Mouse (Mus musculus) forebrain, embryonic 16.5 days (tissue): ENCODE measurements around the gene Epha7. TPM values are rescaled to one million over a fixed set of nuclear protein-coding genes. Genes with fewer than 3 reads are reported as not detected.

ENCODE experiments used
- ATAC-seq: fragments of 200-750 bp; cut with Nextera tagmentation; 2 replicates; pipeline ENCODE4 v1.8.0; 2017; ENCODE audit warnings: mild to moderate bottlenecking, moderate library complexity
- H3K27ac ChIP-seq: fragments of 300-500 bp; sonication (generic); 2 replicates; pipeline ENCODE4 v1.5.1; 2014; ENCODE audit warnings: low read length, control low read depth
- H3K27me3 ChIP-seq: fragments of 300-500 bp; sonication (generic); replicated peaks from 2 replicates; pipeline ENCODE4 v1.6.1; 2014; ENCODE audit warnings: low read length; ENCODE audit not compliant: control insufficient read depth, insufficient read depth
- H3K36me3 ChIP-seq: fragments of 300-500 bp; sonication (generic); 2 replicates; pipeline ENCODE4 v1.6.1; 2014; ENCODE audit not compliant: control insufficient read depth, insufficient read depth
- H3K4me1 ChIP-seq: fragments of 300-500 bp; sonication (generic); replicated peaks from 2 replicates; pipeline ENCODE4 v1.6.1; 2014; ENCODE audit warnings: low read length; ENCODE audit not compliant: control insufficient read depth, insufficient read depth
- H3K4me2 ChIP-seq: fragments of 300-500 bp; sonication (generic); 2 replicates; pipeline ENCODE4 v1.6.1; 2014; ENCODE audit warnings: mild to moderate bottlenecking, low read length, control low read depth
- H3K4me3 ChIP-seq: fragments of 300-500 bp; sonication (generic); replicated peaks from 2 replicates; pipeline ENCODE4 v1.5.1; 2014; ENCODE audit warnings: mild to moderate bottlenecking, low read length, control low read depth
- H3K9ac ChIP-seq: fragments of 300-500 bp; sonication (generic); replicated peaks from 2 replicates; pipeline ENCODE4 v1.6.1; 2014; ENCODE audit warnings: low read depth, low read length, control low read depth
- H3K9me3 ChIP-seq: fragments of 300-500 bp; sonication (generic); 2 replicates; pipeline ENCODE4 v1.6.1; 2016; ENCODE audit warnings: low read length; ENCODE audit not compliant: control insufficient read depth
- WGBS: fragments of 180-500 bp; shearing (Covaris S2); extraction: QIAGEN DNeasy Blood & Tissue Kit; methylation state at CpG from one replicate; pipeline ENCODE4 v1.1.7; 2014; 5-methylcytosine and 5-hydroxymethylcytosine counted together
- polyA plus RNA-seq: library from polyadenylated mRNA; unstranded; fragments of >200 nt; fragmentation: Nextera tagmentation; extraction: Ambion mirVana; gene quantifications from 2 replicates; pipeline ENCODE4 v1.2.1, GENCODE M21; 2015

The Epha7 gene
- polyA plus RNA-seq, 1 experiment from 2014 or later = 69.8 TPM

DNA sequence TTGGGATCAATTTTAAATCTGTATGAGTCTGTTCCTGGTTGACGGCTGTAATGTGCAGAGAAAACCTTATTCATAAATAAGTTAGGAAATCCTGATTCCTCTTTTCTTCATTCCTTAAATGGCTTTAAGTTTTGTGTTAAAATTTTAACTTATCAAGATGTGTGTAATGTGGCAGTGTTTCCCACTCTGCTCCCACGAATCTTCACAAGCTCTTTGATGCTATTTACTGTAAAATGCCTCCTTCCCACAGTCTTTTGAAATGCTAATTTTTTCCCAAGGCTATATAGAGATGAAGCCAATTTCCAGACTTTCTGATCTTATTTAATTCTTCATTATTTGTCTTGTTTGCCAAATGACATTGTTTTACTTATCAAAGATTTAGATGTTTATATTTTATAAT is 100.7 kb downstream of the Epha7 start:
- no peaks in the 10 kb centered on the region for H3K9me3 ChIP-seq
- H3K27me3 ChIP-seq = no peaks in the 10 kb centered on the region
- 0 out of 2 replicates have a peak, but pooled peaks cover 3% of the 10 kb centered on the region for H3K4me1 ChIP-seq
- H3K4me3 ChIP-seq = no peak overlapping the region
- H3K36me3 ChIP-seq = no peaks in the 10 kb centered on the region
- no peak overlapping the region for H3K27ac ChIP-seq
- H3K4me2 ChIP-seq = no peak overlapping the region
- WGBS = 24% methylated on average over 2 of the region's 2 CpGs
- no peak overlapping the region for H3K9ac ChIP-seq
- no peak for ATAC-seq

GRCm38 (mm10) chr4:28920645-28921044 is 107.7 kb downstream of the Epha7 start:
- no peak for ATAC-seq
- H3K36me3 ChIP-seq = no peaks in the 10 kb centered on the region
- no peak overlapping the region for H3K4me2 ChIP-seq
- H3K9me3 ChIP-seq = no peaks in the 10 kb centered on the region
- H3K27ac ChIP-seq = no peak overlapping the region
- no peaks in the 10 kb centered on the region for H3K4me1 ChIP-seq
- H3K27me3 ChIP-seq = no peaks in the 10 kb centered on the region
- H3K9ac ChIP-seq = no peak overlapping the region
- no peak overlapping the region for H3K4me3 ChIP-seq
- 90% methylated on average over 6 of the region's 6 CpGs for WGBS

GRCm38 (mm10) chr4:28926072-28926471 is 113.1 kb downstream of the Epha7 start:
- H3K27me3 ChIP-seq = no peaks in the 10 kb centered on the region
- H3K27ac ChIP-seq = no peak overlapping the region
- no peaks in the 10 kb centered on the region for H3K36me3 ChIP-seq
- ATAC-seq = no peak
- H3K4me1 ChIP-seq = no peaks in the 10 kb centered on the region
- WGBS = 90% methylated on average over 4 of the region's 4 CpGs
- H3K9me3 ChIP-seq = no peaks in the 10 kb centered on the region
- H3K9ac ChIP-seq = no peak overlapping the region
- H3K4me2 ChIP-seq = no peak overlapping the region
- no peak overlapping the region for H3K4me3 ChIP-seq

GRCm38 (mm10) chr4:28933431-28933830 is 120.5 kb downstream of the Epha7 start:
- no peaks in the 10 kb centered on the region for H3K9me3 ChIP-seq
- no peak overlapping the region for H3K9ac ChIP-seq
- H3K4me3 ChIP-seq = no peak overlapping the region
- WGBS = 82% methylated on average over 4 of the region's 4 CpGs
- H3K27ac ChIP-seq = no peak overlapping the region
- H3K36me3 ChIP-seq = no peaks in the 10 kb centered on the region
- no peak overlapping the region for H3K4me2 ChIP-seq
- no peak for ATAC-seq
- H3K27me3 ChIP-seq = no peaks in the 10 kb centered on the region
- H3K4me1 ChIP-seq = peaks cover 9% of the 10 kb centered on the region

DNA sequence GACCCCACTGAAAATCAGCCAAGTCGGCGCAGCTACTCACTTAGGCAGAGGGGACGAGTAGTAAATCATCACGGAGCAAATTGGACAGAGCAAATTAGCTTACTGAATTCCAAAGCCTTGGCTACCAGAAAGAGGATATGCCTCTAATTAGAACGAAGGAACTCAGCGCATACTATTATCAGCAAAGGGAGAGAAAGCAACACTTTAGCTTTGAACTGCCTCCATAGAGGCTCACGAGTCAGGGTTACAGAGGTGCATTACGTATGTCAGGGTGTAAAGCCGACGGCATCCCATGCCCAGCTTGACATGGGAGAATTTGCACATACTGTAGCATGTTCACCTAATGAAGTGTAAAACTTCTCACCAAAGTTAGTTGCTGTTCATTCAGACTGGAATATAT is 121.9 kb downstream of the Epha7 start:
- no peak overlapping the region for H3K27ac ChIP-seq
- H3K27me3 ChIP-seq = no peaks in the 10 kb centered on the region
- no peak overlapping the region for H3K4me3 ChIP-seq
- no peaks in the 10 kb centered on the region for H3K9me3 ChIP-seq
- peak; percentile 61 for ATAC-seq
- peak overlapping the region; percentile 38 for H3K4me2 ChIP-seq
- H3K9ac ChIP-seq = no peak overlapping the region
- WGBS = 10% methylated on average over 10 of the region's 10 CpGs
- H3K4me1 ChIP-seq = peaks cover 9% of the 10 kb centered on the region
- H3K36me3 ChIP-seq = no peaks in the 10 kb centered on the region

GRCm38 (mm10) chr4:28935567-28935966 is 122.6 kb downstream of the Epha7 start:
- Histone ChIP-seq H3K4me3 (peak overlapping the region; percentile 26), H3K4me1 (peaks cover 9% of the 10 kb centered on the region), H3K36me3 (no peaks in the 10 kb centered on the region), H3K27ac (no peak overlapping the region), H3K4me2 (peak overlapping the region; percentile 53), H3K27me3 (no peaks in the 10 kb centered on the region), H3K9me3 (no peaks in the 10 kb centered on the region), H3K9ac (no peak overlapping the region)
- ATAC-seq = peak; percentile 81
- 7% methylated on average over 11 of the region's 11 CpGs for WGBS

DNA sequence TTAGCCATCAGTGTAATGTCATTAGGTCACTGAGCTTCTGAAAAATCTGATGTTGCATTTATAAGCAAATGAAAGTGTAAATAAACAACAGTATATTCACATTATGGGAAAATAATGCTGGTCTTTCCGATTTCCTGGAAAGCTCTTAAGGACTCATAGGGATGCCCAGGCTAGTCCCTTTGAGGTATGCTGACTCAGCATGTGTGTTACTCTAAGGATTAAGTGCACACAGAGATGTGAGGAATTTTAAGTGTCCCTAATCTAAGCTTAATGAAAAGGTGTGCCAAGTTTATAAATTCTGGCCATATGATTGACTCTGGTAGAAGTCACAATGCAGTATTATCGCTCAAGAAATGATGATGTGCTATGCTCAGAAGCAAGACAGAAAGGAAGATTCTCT is 127.8 kb downstream of the Epha7 start:
- 97% methylated on average over 2 of the region's 2 CpGs for WGBS
- ATAC-seq = no peak
- no peak overlapping the region for H3K4me2 ChIP-seq

GRCm38 (mm10) chr4:28944237-28944636 is 131.3 kb downstream of the Epha7 start:
- 89% methylated on average over 6 of the region's 6 CpGs for WGBS
- H3K27me3 ChIP-seq = no peaks in the 10 kb centered on the region
- no peaks in the 10 kb centered on the region for H3K9me3 ChIP-seq
- no peak overlapping the region for H3K4me2 ChIP-seq
- H3K4me1 ChIP-seq = no peaks in the 10 kb centered on the region
- no peaks in the 10 kb centered on the region for H3K36me3 ChIP-seq
- no peak overlapping the region for H3K27ac ChIP-seq
- no peak overlapping the region for H3K9ac ChIP-seq
- no peak for ATAC-seq
- no peak overlapping the region for H3K4me3 ChIP-seq

More for the DNA sequence above, 127.8 kb downstream of the Epha7 start:
- Histone ChIP-seq H3K27ac (no peak overlapping the region), H3K4me1 (peaks cover 1% of the 10 kb centered on the region; the same call in 1 of the 2 replicates), H3K27me3 (no peaks in the 10 kb centered on the region), H3K9ac (no peak overlapping the region), H3K9me3 (no peaks in the 10 kb centered on the region), H3K4me3 (no peak overlapping the region), H3K36me3 (no peaks in the 10 kb centered on the region)

DNA sequence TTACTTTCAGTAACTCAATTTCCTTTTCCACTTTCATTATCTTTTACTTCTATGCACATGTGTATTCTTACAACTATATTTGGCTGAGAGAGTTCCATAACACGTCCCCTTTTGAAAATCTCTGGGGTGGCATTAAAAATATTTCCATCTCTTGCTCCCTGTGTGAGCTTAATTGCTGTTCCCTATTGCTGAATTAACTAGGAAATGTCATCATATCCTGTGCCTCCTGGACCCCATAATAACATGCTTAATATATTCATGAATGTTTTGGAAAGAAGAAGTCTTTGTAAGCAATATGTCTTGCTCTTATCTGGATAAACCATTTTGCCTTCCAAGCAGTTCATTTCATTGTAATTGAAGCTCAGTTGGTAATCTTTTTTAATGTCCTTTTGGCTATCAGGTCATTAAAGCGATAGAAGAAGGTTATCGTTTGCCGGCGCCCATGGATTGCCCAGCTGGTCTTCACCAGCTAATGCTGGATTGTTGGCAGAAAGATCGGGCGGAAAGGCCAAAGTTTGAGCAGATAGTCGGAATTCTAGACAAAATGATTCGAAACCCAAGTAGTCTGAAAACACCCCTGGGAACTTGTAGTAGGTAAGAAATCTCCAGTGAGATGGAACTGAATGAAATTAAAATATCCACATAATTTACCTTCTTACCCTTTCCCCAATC is 148.1 kb downstream of the Epha7 start:
- no peak for ATAC-seq
- H3K36me3 ChIP-seq = no peaks in the 10 kb centered on the region
- H3K4me1 ChIP-seq = no peaks in the 10 kb centered on the region
- no peak overlapping the region for H3K9ac ChIP-seq
- H3K27ac ChIP-seq = no peak overlapping the region
- H3K4me2 ChIP-seq = no peak overlapping the region
- H3K4me3 ChIP-seq = no peak overlapping the region
- 90% methylated on average over 9 of the region's 9 CpGs for WGBS
- H3K9me3 ChIP-seq = no peaks in the 10 kb centered on the region
- H3K27me3 ChIP-seq = no peaks in the 10 kb centered on the region
